Mouse (Mus musculus): ENCODE data around the gene Gm20509.
"Not testable (repeated sequence)": the region's sequence is repeated elsewhere in the genome, so short reads cannot be mapped to it uniquely, and the experiment has no call there.

The Gm20509 gene

GRCm38 (mm10) chr9:73103159-73103879 lies 1.0 kb downstream of the Gm20509 start:
- peak in 1 of 2 experiments; percentile 19 for DNase-seq

GRCm38 (mm10) chr9:73103880-73104198 lies 1.6 kb downstream of the Gm20509 start:
- DNase-seq = no peak

- no peak for DNase-seq
Observed at GRCm38 (mm10) chr9:73105141-73105540, 2.9 kb downstream of the Gm20509 start.

- no peak for DNase-seq
Observed at GRCm38 (mm10) chr9:73105771-73106170, 3.5 kb downstream of the Gm20509 start.

- peak; percentile 63 to 67 for DNase-seq
Observed at GRCm38 (mm10) chr9:73112919-73113906, 10.9 kb downstream of the Gm20509 start, which contains the start of gene Rsl24d1. Gene Rsl24d1 (plus strand): TSS chr9:73113426.

GRCm38 (mm10) chr9:73116704-73117103 lies 14.4 kb downstream of the Gm20509 start:
- DNase-seq = not testable (repeated sequence)

GRCm38 (mm10) chr9:73118012-73118411 lies 15.7 kb downstream of the Gm20509 start:
- DNase-seq = no peak

- peak in 1 of 2 experiments; percentile 16 for DNase-seq
Observed at GRCm38 (mm10) chr9:73121735-73122134, 19.5 kb downstream of the Gm20509 start.

GRCm38 (mm10) chr9:73125043-73125570 lies 22.8 kb downstream of the Gm20509 start:
- DNase-seq = no peak

GRCm38 (mm10) chr9:73127457-73127856 lies 25.2 kb downstream of the Gm20509 start:
- no peak for DNase-seq

- no peak for DNase-seq
Observed at GRCm38 (mm10) chr9:73129875-73130274, 27.6 kb downstream of the Gm20509 start.

- DNase-seq = no peak
Observed at GRCm38 (mm10) chr9:73130529-73130928, 28.3 kb downstream of the Gm20509 start.

GRCm38 (mm10) chr9:73137341-73137886 lies 35.1 kb downstream of the Gm20509 start:
- DNase-seq = no peak

GRCm38 (mm10) chr9:73154347-73154746 lies 52.1 kb downstream of the Gm20509 start:
- no peak for DNase-seq

- DNase-seq = no peak
Observed at GRCm38 (mm10) chr9:73157968-73158367, 55.7 kb downstream of the Gm20509 start.

- no peak for DNase-seq
Observed at GRCm38 (mm10) chr9:73159265-73159664, 57.0 kb downstream of the Gm20509 start.

- DNase-seq = peak in 1 of 2 experiments; percentile 41
Observed at GRCm38 (mm10) chr9:73162571-73163333, 60.5 kb downstream of the Gm20509 start.

GRCm38 (mm10) chr9:73165631-73166030 lies 63.4 kb downstream of the Gm20509 start:
- DNase-seq = no peak
